Mouse (Mus musculus): ENCODE measurements around the gene Clip2. TPM values are rescaled to one million over a fixed set of nuclear protein-coding genes. Genes with fewer than 3 reads are reported as not detected.

The Clip2 gene
- polyA plus RNA-seq, 1 experiment = not detected

DNA sequence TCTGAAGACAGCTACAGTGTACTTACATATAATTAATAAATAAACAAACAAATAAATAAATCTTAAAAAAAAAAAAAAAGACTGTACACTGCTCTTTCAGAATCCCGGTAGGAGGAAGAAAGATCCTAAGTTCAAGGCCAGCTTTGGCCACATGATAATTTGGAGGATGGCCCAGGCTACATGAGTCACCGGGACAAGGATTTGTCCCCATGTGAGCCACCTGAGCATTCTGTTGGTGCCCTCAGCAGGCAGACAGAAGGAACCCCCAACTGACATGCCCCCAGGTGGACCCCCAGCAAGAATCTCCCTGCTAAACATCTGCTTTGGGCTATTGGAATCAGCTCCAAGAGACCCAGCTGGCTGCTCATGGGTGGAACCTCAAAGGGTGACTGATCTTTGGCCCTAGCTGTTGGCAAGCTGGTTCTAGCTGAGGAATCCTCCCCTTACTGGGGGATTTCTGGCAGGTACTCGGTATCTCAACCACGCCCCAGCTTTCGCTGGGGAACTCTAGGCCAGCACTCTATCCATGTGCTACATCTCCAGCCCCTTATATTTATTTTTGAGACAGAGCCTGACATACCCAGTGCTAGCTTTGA, 1.8 kb upstream of the Clip2 start:
- H3K4me1 ChIP-seq (ENCODE audit: control insufficient read depth, insufficient read depth, low read length) = peaks cover 25% of the 10 kb centered on the region
- WGBS = 79% methylated on average over 5 of the region's 5 CpGs
- TF ChIP-seq POLR2A (IDR thresholded peaks at IDR 0.05; ENCODE audit: insufficient read depth, low read depth, low read length) (no peak), CTCF (IDR thresholded peaks at IDR 0.05; ENCODE audit: insufficient read depth, low read depth, low read length) (no peak)

DNA sequence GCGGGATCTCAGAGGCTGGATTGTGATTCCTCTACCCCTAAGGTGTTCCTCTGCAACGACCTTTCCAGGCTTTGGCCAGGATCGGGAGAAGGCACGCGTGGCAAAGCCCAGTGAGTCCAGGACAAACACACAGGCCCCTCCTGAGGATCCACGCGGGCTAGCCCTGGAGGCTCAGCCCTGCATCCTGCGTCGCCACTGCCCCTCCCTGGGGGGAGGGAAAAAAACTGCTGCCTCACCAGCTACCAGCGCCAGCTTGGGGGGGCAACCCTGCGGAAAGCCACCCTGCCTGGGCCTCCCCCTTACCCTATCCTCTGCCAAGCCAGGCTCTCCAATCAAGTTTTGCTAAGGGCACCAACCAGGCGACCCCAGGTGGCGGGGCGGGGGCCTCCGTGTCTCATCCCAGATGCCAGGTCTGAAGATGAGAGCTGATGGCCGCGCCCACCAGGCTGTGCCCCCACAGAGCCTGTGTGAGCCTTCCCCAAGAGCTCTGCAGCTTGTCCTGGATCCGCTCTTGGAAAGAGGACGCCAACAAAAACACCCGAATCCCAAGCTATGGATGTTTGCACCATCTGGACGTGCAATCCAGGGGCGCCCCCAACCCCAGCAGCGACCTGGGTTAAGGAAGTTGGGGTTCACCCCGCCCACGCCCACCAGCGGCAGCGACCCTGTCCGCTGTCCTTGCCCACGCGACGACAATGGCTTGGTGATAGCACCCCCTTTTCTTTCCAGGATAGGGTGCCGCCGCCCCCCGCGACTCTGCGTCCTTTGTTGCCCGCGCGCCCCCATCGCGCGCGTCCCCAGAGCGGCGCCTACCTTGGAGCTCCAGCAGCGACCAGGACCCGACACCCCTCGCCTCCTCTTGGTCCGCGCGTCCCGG, 763 bp downstream of the Clip2 start:
- WGBS = 1% methylated on average over 52 of the region's 52 CpGs

More for the DNA sequence above, 1.8 kb upstream of the Clip2 start:
- no peak overlapping the region for H3K4me3 ChIP-seq (ENCODE audit: insufficient read depth, low read depth, low read length)
- no peak overlapping the region for H3K27ac ChIP-seq (ENCODE audit: insufficient read depth, low read depth, low read length)

DNA sequence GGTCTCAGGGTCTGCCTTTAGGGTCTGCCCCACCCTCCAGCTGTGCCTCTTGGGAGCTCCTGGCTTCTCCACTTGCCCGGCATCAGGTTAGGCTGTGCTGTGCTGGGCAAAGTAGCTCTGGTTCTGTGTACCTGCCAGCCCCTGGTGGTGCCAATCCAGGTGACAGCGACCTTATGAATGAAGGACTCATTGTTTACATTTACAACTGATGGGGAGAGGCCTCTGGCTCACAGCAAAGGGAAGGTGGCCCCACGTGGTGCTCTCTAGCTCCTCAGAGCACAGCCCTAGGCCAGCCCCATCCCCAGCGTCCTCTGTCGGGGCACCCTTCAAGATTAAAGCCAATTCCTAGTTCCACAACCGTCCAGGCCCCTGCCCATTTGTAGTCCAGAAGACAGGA, 1.4 kb downstream of the Clip2 start:
- WGBS = 6% methylated on average over 6 of the region's 6 CpGs

More for the DNA sequence above, 763 bp downstream of the Clip2 start:
- Histone ChIP-seq H3K4me1 (ENCODE audit: control insufficient read depth, insufficient read depth, low read length) (peaks cover 45% of the 10 kb centered on the region), H3K4me3 (ENCODE audit: insufficient read depth, low read depth, low read length) (peak overlapping the region; percentile 93), H3K27ac (ENCODE audit: insufficient read depth, low read depth, low read length) (peak overlapping the region; percentile 97)
- TF ChIP-seq POLR2A (IDR thresholded peaks at IDR 0.05; ENCODE audit: insufficient read depth, low read depth, low read length) (no peak), CTCF (IDR thresholded peaks at IDR 0.05; ENCODE audit: insufficient read depth, low read depth, low read length) (no peak)

DNA sequence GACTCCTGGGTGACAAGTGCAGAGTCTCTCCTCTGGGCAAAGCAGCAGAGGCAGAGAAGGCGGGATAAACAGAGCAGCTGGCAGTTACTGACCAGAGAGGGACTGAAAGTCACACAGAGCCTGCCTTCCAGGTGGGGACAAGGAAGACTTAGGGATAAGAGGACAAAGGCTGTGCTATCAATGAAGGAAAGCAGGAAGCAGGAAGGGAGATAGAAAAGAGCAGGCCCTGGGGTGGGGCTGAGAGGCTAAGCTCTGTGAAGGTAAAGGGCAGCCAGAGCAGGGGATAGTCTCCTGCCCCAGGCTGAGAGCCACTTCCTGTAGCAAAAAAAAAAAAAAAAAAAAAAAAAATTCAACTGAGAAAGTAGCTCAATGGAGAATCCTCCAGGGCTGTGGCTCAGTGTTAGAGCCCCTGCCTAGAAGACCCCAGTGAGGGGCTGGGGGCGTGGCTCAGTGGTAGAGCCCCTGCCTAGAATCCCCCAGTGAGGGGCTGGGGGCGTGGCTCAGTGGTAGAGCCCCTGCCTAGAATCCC, 2.5 kb downstream of the Clip2 start:
- no peak overlapping the region for H3K27ac ChIP-seq (ENCODE audit: insufficient read depth, low read depth, low read length)
- 87% methylated on average over 3 of the region's 3 CpGs for WGBS
- H3K4me3 ChIP-seq (ENCODE audit: insufficient read depth, low read depth, low read length) = no peak overlapping the region
- peaks cover 46% of the 10 kb centered on the region for H3K4me1 ChIP-seq (ENCODE audit: control insufficient read depth, insufficient read depth, low read length)
- TF ChIP-seq CTCF (IDR thresholded peaks at IDR 0.05; ENCODE audit: insufficient read depth, low read depth, low read length) (no peak), POLR2A (IDR thresholded peaks at IDR 0.05; ENCODE audit: insufficient read depth, low read depth, low read length) (no peak)

More for the DNA sequence above, 1.4 kb downstream of the Clip2 start:
- Histone ChIP-seq H3K27ac (ENCODE audit: insufficient read depth, low read depth, low read length) (peak overlapping the region; percentile 97), H3K4me3 (ENCODE audit: insufficient read depth, low read depth, low read length) (peak overlapping the region; percentile 93), H3K4me1 (ENCODE audit: control insufficient read depth, insufficient read depth, low read length) (peaks cover 50% of the 10 kb centered on the region)
- TF ChIP-seq POLR2A (IDR thresholded peaks at IDR 0.05; ENCODE audit: insufficient read depth, low read depth, low read length) (no peak), CTCF (IDR thresholded peaks at IDR 0.05; ENCODE audit: insufficient read depth, low read depth, low read length) (no peak)

DNA sequence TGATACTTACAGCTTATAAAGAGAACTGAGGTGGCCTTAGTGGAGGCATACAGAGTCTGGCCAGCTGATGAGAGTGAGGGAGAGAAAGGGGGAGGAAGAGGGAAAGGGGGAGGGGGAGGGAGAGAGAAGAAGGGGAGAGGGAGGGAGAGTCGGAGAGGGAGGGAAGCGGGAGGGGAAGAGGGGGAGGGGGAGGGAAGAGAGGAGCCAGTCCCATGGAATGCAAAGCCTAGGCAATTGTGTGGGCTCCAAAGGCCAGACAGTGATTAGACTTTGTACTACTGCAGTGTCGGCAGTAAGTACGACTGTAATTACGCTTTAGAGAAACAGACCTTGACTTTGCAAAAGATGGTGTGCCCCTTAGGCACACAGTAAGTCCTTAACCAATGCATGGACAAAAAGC, 3.9 kb downstream of the Clip2 start:
- TF ChIP-seq POLR2A (IDR thresholded peaks at IDR 0.05; ENCODE audit: insufficient read depth, low read depth, low read length) (no peak), CTCF (IDR thresholded peaks at IDR 0.05; ENCODE audit: insufficient read depth, low read depth, low read length) (no peak)
- WGBS = 17% methylated on average over 5 of the region's 5 CpGs
- Histone ChIP-seq H3K4me1 (ENCODE audit: control insufficient read depth, insufficient read depth, low read length) (peaks cover 53% of the 10 kb centered on the region), H3K27ac (ENCODE audit: insufficient read depth, low read depth, low read length) (peak overlapping the region; percentile 46; the same call in 1 of the 2 replicates), H3K4me3 (ENCODE audit: insufficient read depth, low read depth, low read length) (no peak overlapping the region)

DNA sequence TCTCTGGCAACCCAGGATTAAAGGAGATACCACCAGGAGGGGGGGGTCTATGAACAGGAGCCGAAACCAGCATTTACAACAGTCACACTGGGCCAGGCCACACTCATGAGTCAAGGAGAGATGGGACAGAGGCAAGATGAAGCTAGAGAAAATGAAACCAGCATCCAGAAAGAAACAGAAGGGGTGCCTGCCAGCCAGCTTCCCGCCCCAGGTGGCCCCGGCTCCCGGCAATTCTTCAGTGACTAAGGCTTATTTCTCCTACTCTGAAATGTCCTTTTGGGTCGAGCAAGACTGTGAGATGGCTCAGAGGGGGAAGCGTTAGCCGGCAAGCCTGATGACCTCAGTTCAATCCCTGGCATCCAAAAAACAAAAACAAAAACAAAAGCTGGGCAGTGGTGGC, 5.4 kb downstream of the Clip2 start:
- H3K4me1 ChIP-seq (ENCODE audit: control insufficient read depth, insufficient read depth, low read length) = peaks cover 55% of the 10 kb centered on the region

DNA sequence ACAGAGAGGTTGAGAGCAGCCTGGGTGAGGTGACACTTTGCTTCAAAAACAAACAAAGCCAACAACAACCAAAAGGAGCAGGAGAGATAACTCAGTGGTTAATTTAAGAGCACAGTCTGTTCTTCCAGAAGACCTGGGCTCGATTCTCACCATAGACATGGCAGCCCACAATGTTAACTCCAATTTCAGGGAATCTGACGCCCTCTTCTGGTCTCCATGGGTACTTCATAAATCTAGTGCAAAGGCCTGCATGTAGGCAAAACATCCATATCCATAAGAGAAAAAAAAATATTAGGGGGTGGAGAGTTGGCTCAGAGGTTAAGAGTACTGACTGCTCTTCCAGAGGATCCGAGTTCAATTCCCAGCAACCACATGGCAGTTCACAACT, 7.0 kb downstream of the Clip2 start:
- Histone ChIP-seq H3K4me3 (ENCODE audit: insufficient read depth, low read depth, low read length) (no peak overlapping the region), H3K4me1 (ENCODE audit: control insufficient read depth, insufficient read depth, low read length) (peaks cover 59% of the 10 kb centered on the region), H3K27ac (ENCODE audit: insufficient read depth, low read depth, low read length) (peak overlapping the region; percentile 89)
- 52% methylated on average over 3 of the region's 3 CpGs for WGBS
- no peak for TF ChIP-seq POLR2A (IDR thresholded peaks at IDR 0.05; ENCODE audit: insufficient read depth, low read depth, low read length)
- no peak for TF ChIP-seq CTCF (IDR thresholded peaks at IDR 0.05; ENCODE audit: insufficient read depth, low read depth, low read length)

More for the DNA sequence above, 5.4 kb downstream of the Clip2 start:
- peak overlapping the region; percentile 47 for H3K27ac ChIP-seq (ENCODE audit: insufficient read depth, low read depth, low read length)
- WGBS = 18% methylated on average over 7 of the region's 7 CpGs
- peak overlapping the region; percentile 5 for H3K4me3 ChIP-seq (ENCODE audit: insufficient read depth, low read depth, low read length)
- no peak for TF ChIP-seq POLR2A (IDR thresholded peaks at IDR 0.05; ENCODE audit: insufficient read depth, low read depth, low read length)
- TF ChIP-seq CTCF (IDR thresholded peaks at IDR 0.05; ENCODE audit: insufficient read depth, low read depth, low read length) = no peak

DNA sequence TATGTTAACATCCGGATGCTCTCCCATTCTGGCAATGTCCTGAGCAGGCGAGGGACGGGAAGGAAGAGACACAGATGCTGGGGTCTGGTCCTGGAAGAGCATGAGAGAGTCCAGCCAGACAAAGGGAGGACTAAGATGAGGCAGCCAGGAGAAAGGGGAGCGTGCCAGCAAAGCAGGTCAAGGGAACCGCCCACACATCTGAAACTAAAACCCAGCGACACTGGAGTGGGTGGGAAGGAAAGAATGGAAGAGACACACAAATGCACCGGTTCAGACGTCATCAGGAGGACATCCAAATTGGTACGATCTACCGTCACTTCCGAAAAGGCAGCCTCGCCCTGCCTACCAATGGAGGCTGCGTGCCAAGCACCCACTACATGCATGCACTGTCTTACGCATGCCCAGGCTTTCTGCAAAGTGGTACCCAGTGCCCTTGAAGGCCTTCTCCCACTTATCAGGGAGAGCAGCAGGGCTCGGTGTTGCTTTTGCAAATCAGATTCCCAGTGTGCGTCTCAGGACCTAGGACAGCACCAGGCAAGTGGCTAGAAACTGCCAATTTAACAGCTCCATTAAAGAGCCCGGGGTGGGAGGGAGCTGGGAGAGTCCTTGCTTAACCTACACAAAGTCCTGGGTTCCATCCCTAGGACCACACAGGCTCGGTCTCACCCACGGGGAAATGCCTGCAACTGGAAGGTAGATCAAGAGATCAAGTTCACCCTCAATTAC, 7.6 kb downstream of the Clip2 start:
- H3K4me3 ChIP-seq (ENCODE audit: insufficient read depth, low read depth, low read length) = peak overlapping the region; percentile 1; the same call in 1 of the 2 replicates
- H3K4me1 ChIP-seq (ENCODE audit: control insufficient read depth, insufficient read depth, low read length) = peaks cover 64% of the 10 kb centered on the region
- 20% methylated on average over 19 of the region's 19 CpGs for WGBS
- peak overlapping the region; percentile 89 for H3K27ac ChIP-seq (ENCODE audit: insufficient read depth, low read depth, low read length)
- TF ChIP-seq POLR2A (IDR thresholded peaks at IDR 0.05; ENCODE audit: insufficient read depth, low read depth, low read length) (no peak), CTCF (IDR thresholded peaks at IDR 0.05; ENCODE audit: insufficient read depth, low read depth, low read length) (no peak)
